Mouse (Mus musculus) heart, adult 2 months (tissue): ENCODE results near the gene Metap1d.

Experiments
- CTCF ChIP-seq: fragments of 200-600 bp; IDR thresholded peaks from 2 replicates; pipeline ENCODE4 v1.8.1; 2022; ENCODE audit warnings: antibody characterized with exemption, mild to moderate bottlenecking, moderate library complexity
- EP300 ChIP-seq: fragments of 200-500 bp; IDR thresholded peaks from 2 replicates; pipeline ENCODE4 v1.6.1; 2011; ENCODE audit warnings: low read depth, low read length, control low read depth; ENCODE audit not compliant: insufficient read depth

DNA sequence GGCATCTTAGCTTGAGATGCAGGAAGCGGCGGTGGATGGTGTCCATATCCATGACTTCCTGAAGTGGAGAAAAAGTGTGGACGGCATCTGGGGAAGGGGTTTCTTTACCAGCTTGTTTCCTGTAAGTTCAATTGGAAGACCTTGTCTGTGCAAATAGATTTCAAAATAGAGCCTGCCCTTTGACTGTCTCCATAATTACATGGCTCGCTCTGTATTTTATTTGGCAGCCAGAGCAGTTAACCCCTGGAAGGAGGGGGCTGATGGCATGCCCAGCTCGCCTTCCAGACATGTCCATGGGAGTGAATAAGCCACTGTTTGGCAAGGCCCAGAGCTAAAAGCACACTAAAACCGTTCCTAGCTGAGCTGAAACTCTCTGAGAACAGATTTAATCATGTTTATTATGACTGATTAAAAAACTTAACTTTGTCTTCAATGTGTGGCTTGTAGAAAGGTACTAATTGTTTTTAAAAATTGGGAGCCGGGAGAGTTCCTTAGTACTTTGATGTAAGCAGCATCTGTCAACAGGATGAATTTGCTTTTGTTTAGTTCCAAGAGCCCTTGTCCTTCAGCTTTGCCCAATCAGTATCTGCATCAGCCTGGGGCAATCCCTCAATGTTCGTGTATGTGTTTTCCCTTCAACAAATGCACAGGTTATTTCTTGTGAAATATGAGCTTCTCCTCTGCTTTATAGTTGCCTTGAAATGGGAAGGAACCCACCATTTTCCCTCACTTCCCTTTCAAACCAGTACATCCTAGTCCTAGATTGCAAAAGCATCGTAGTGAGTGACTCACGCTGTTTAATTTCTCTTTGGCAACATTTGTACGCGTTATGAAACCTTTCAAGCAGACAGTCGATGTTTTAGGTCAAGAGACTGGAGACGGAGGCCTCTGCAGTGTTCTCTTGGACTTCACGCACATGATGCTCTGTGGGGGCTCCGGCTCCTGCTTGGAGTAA lies 46.5 kb downstream of the Metap1d start:
- TF ChIP-seq EP300 (no peak), CTCF (no peak)
